Comparison of ENCODE assay signal across 13 mouse cellular contexts in the genomic region with DNA sequence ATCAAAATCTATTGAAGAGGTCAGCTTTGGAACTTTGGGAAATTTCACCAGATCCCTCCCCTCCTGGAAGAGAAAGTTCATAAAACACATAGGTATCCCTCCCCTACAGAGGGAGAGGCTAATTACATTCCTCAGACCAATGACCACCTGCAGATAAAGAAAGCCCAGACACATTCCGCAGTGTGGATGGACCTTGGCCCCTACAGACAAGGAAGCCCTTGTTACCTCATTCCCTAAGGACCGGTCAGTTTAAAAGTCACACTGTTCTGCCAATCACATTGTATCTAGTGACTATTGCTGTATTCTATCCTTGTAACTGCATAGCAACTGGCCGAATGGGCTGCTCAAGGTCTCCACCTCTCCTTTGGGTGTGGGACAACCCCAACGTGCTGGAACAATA.
"Had no signal": no experiment of that assay in that cellular context is flagged by ENCODE, and none has a peak within 500 bp of the region (broad histone marks: within the 10 kb centered on the region; RNA-seq: fewer than 3 reads in every experiment).

No protein-coding gene starts in this region.

- H3K9ac ChIP-seq: liver, embryonic 14.5 days; lung, embryonic 14.5 days; midbrain, embryonic 12.5 days; midbrain, embryonic 15.5 days; neural tube, embryonic 12.5 days; stomach, embryonic 15.5 days had no signal

- H3K4me3 ChIP-seq: midbrain, embryonic 12.5 days; midbrain, embryonic 15.5 days; neural tube, embryonic 12.5 days; stomach, embryonic 15.5 days had no signal

- H3K27ac ChIP-seq: liver, embryonic 14.5 days; midbrain, embryonic 12.5 days; midbrain, embryonic 15.5 days; neural tube, embryonic 12.5 days; stomach, embryonic 15.5 days had no signal

- DNase-seq: lung, adult 18-20 months; lung, embryonic 14.5 days; lung, postnatal 10 days; lung, postnatal 4 days; right cerebral cortex, postnatal 14 days; thymus, adult 18-20 months; thymus, postnatal 14 days; thymus, postnatal 36 days had no signal

- H3K27me3 ChIP-seq: midbrain, embryonic 12.5 days; midbrain, embryonic 15.5 days; neural tube, embryonic 12.5 days; stomach, embryonic 15.5 days had no signal

- H3K9me3 ChIP-seq: midbrain, embryonic 12.5 days; midbrain, embryonic 15.5 days; neural tube, embryonic 12.5 days; stomach, embryonic 15.5 days had no signal

- ATAC-seq: midbrain, embryonic 15.5 days had no signal

- H3K4me1 ChIP-seq: midbrain, embryonic 12.5 days; midbrain, embryonic 15.5 days; neural tube, embryonic 12.5 days; stomach, embryonic 15.5 days had no signal

- H3K36me3 ChIP-seq: midbrain, embryonic 12.5 days; midbrain, embryonic 15.5 days; neural tube, embryonic 12.5 days; stomach, embryonic 15.5 days had no signal

- H3K4me2 ChIP-seq: lung, embryonic 14.5 days; midbrain, embryonic 12.5 days; midbrain, embryonic 15.5 days; neural tube, embryonic 12.5 days; stomach, embryonic 15.5 days had no signal
